Mouse (Mus musculus) C2C12 (cell line): ENCODE results near the gene Ncf1. TPM values are rescaled to one million over a fixed set of nuclear protein-coding genes. Genes with fewer than 3 reads are reported as not detected.

ENCODE experiments used
- H3K27me3 ChIP-seq: one replicate; pipeline ENCODE4 v1.6.1; 2011; ENCODE audit not compliant: control insufficient read depth, insufficient read depth, insufficient read length
- H3K36me3 ChIP-seq: one replicate; pipeline ENCODE4 v1.6.1; 2011; ENCODE audit not compliant: control insufficient read depth, insufficient read depth
- H3K4me3 ChIP-seq: one replicate; pipeline ENCODE4 v1.5.1; 2011; ENCODE audit warnings: mild to moderate bottlenecking, control low read depth; ENCODE audit not compliant: poor library complexity, insufficient read depth, severe bottlenecking
- H3K79me2 ChIP-seq: one replicate; pipeline ENCODE4 v1.6.1; 2011; ENCODE audit not compliant: control insufficient read depth, insufficient read depth
- H3K79me3 ChIP-seq: one replicate; pipeline ENCODE4 v1.6.1; 2011; ENCODE audit warnings: low read depth, control low read depth
- H3ac ChIP-seq: one replicate; pipeline ENCODE3; 2011; ENCODE audit warnings: low read depth; ENCODE audit not compliant: control insufficient read depth, insufficient read length
- CEBPB ChIP-seq: IDR thresholded peaks from one replicate; pipeline ENCODE4 v1.6.1; 2011; ENCODE audit warnings: low read depth, mild to moderate bottlenecking, control low read depth, moderate library complexity
- CTCF ChIP-seq: IDR thresholded peaks from one replicate; pipeline ENCODE4 v1.5.1; 2011; ENCODE audit not compliant: control insufficient read depth, insufficient read depth, insufficient read length
- FOSL1 ChIP-seq: IDR thresholded peaks from one replicate; pipeline ENCODE4 v1.8.0; 2011; ENCODE audit warnings: mild to moderate bottlenecking, low read length; ENCODE audit not compliant: poor library complexity, insufficient read depth, severe bottlenecking
- MAX ChIP-seq: IDR thresholded peaks from one replicate; pipeline ENCODE4 v1.6.1; 2011; ENCODE audit warnings: mild to moderate bottlenecking, control low read depth
- MYOD1 ChIP-seq: IDR thresholded peaks from one replicate; pipeline ENCODE4 v1.6.1; 2011; ENCODE audit warnings: low read depth; ENCODE audit not compliant: control insufficient read depth, insufficient read length
- MYOG ChIP-seq: IDR thresholded peaks from one replicate; pipeline ENCODE4 v1.6.1; 2011; ENCODE audit not compliant: control insufficient read depth, insufficient read length; ENCODE audit errors: extremely low read depth
- USF1 ChIP-seq: IDR thresholded peaks from one replicate; pipeline ENCODE4 v1.6.1; 2011; ENCODE audit warnings: low read depth, mild to moderate bottlenecking, control low read depth, moderate library complexity
- polyA plus RNA-seq: library from polyadenylated mRNA; unstranded; fragments of >200 nt; fragmentation: generic; extraction: Trizol; gene quantifications from one replicate; pipeline ENCODE4 v1.2.1, GENCODE M21; 2012; ENCODE audit warnings: missing spikeins

Ncf1 gene
- polyA plus RNA-seq, 1 experiment: 0.01 TPM

DNA sequence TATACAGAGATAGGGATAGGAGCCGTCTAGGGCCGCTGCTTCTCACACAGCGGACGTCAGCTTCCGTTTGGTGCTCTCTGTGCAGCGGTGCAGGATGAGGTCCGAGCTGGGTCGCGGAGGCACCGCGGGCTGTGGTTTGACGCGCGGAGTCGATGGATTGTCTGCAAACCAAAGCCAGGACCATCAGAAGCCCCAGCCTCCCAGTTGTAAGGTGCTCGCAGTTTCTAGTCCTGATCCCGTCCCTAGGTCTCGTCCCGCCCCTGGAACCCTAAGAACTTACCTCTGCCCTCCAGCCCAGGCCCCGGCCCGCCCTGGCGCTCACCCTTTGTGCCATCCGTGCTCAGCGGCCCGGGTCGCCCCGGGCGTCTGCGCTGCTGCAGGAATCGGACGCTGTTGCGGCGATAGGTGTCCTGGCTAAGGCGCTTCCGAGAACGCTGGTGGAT is 7.7 kb downstream of the Ncf1 start:
- no peaks in the 10 kb centered on the region for H3K79me2 ChIP-seq
- no peak overlapping the region for H3ac ChIP-seq
- no peaks in the 10 kb centered on the region for H3K27me3 ChIP-seq
- H3K4me3 ChIP-seq: no peak overlapping the region
- TF ChIP-seq FOSL1 (no peak), USF1 (no peak), MYOG (no peak), MYOD1 (no peak), CEBPB (no peak), CTCF (no peak), MAX (no peak)
- H3K36me3 ChIP-seq: no peaks in the 10 kb centered on the region
- H3K79me3 ChIP-seq: no peaks in the 10 kb centered on the region

DNA sequence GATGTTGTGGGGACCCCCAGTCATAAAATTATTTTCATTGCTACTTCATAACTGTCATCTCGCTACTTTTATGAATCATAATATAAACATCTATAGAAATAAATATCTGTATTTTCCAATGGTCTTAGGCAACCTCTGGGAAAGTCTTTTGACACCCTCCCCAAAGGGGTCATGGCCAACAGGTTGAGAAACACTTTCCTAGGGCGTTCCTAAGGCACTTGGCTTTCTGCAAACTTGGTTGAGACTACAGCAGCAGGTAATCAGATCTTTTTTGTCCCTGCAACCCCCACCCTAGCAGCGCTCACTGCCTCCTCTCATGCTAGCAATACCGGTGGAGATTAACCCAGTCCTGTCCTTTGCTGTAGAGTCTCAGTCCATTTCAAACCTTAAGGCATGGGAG is 8.1 kb downstream of the Ncf1 start:
- Histone ChIP-seq H3K27me3 (no peaks in the 10 kb centered on the region), H3K79me3 (no peaks in the 10 kb centered on the region), H3K4me3 (no peak overlapping the region), H3K36me3 (no peaks in the 10 kb centered on the region), H3ac (no peak overlapping the region), H3K79me2 (no peaks in the 10 kb centered on the region)
- no peak for TF ChIP-seq MYOG
- no peak for TF ChIP-seq USF1

DNA sequence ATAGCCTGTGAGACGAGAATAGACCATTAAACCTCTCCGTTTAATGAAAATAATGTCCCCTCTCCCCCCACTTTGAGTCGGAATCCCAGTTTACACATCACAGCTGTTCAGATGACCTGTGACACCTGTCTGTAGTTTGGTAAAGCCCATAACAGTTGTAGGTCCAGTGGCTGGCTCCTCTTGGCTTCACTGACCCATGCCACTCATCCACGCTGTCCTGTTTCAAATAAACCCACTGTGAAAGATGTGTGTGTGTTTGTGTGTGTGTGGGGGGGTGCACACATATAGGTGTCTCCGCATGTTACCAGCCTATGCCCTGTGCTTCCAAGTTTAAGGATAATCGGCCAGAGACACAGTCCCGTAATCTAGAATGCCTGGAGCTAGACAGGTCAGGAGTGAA is 11.5 kb downstream of the Ncf1 start:
- TF ChIP-seq MAX: no peak
- no peak for TF ChIP-seq MYOG
- TF ChIP-seq MYOD1: no peak
- TF ChIP-seq CTCF: no peak
- no peak for TF ChIP-seq USF1
- no peak for TF ChIP-seq FOSL1
- TF ChIP-seq CEBPB: no peak
- no peaks in the 10 kb centered on the region for H3K79me3 ChIP-seq
- H3K4me3 ChIP-seq: no peak overlapping the region
- H3K36me3 ChIP-seq: no peaks in the 10 kb centered on the region
- H3K27me3 ChIP-seq: no peaks in the 10 kb centered on the region
- H3ac ChIP-seq: no peak overlapping the region
- H3K79me2 ChIP-seq: no peaks in the 10 kb centered on the region

DNA sequence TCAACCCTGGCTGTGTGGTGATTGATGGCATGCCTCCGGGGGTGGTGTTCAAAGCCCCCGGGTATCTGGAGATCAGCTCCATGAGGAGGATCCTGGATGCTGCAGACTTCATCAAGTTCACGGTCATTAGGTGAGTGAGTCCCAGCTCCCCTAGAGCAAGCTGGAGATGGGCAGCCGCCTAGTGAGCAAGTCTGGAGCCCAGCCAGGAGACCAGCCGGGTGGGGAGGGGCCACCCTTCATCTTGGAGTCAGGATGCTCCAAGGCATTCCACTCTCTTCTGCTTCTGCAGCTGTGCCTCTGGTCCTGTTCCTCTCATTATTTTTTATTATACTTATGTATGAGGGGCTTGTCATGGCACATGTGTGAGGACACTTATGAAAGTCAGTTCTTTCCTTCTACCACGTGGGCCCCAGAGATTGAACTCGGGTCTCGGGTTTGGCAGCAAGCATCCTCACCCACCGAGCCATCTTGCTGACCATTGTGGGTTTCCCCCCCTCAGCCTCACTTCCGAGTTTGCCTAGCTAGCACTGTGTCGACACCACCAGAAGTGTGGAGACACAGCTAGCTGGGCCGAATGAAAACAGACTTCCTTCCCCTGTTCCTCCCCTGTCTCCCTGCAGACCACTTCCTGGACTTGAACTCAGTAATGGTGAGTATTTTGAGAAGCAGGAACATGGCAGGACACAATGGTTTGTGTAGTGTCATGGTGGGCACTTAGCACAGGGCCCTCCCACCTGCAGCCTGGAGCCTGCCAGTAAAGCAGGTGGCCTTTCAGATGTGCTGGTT is 15.2 kb downstream of the Ncf1 start:
- TF ChIP-seq FOSL1: no peak
- TF ChIP-seq MYOG: no peak
- TF ChIP-seq MYOD1: no peak
- TF ChIP-seq USF1: no peak
- TF ChIP-seq CEBPB: no peak
- TF ChIP-seq MAX: no peak
- no peak for TF ChIP-seq CTCF
- Histone ChIP-seq H3K27me3 (no peaks in the 10 kb centered on the region), H3K36me3 (no peaks in the 10 kb centered on the region), H3K79me3 (no peaks in the 10 kb centered on the region), H3K79me2 (no peaks in the 10 kb centered on the region), H3K4me3 (no peak overlapping the region), H3ac (no peak overlapping the region)

DNA sequence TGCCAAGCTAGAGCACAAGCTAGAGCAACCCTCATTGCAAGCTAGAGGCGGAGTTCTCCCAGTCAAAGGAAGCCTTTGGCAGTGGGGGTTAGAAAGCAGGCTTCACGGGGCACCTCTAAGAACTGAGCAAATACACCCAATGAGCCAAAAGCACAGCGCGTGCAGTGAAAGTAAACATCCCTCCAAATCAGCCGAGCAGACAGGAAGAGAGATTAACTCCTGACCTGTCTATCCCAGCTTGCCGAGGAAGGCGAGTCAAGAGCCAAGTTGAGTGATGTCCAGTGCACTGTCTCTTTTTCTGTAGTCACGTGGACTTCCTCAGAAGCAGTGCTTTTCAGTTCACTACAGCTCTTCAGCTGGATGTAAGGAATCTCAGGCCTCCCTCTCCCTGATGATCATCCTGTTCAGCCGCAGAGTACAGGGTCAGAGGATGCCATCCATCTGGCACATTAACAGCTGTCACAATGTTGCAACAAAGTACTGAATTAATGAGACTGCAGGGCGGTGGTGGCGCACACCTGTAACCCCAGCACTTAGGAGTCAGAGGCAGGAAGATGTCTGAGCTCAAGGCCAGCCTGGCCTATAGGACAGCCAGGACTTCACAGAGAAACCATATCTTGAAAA is 19.4 kb downstream of the Ncf1 start:
- no peaks in the 10 kb centered on the region for H3K79me3 ChIP-seq
- H3ac ChIP-seq: no peak overlapping the region
- no peaks in the 10 kb centered on the region for H3K79me2 ChIP-seq
- H3K27me3 ChIP-seq: no peaks in the 10 kb centered on the region
- no peak for TF ChIP-seq CTCF
- no peak for TF ChIP-seq MAX
- TF ChIP-seq CEBPB: no peak
- TF ChIP-seq USF1: no peak
- TF ChIP-seq MYOD1: no peak
- no peak for TF ChIP-seq MYOG
- TF ChIP-seq FOSL1: no peak
- no peak overlapping the region for H3K4me3 ChIP-seq
- no peaks in the 10 kb centered on the region for H3K36me3 ChIP-seq

DNA sequence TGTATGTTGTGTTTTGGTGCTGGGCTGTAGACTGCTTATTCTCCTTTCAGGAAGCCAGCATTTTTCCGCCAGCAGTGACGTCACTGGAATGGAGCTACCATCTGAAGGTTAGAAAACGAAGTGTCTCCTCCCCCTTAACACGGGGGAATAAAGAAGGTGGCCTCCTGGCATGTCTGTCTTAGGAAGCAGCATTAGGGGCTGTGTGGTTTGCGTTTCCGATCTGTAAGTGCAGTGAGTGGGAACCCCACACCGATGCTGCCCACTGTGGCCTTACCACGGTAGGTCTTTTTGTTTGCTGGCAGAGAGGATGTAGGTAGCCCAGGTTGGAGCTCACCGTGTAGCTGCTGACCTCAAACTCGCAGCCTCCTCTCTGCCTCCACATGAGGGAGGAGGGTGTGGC is 22.7 kb downstream of the Ncf1 start:
- Histone ChIP-seq H3K79me2 (no peaks in the 10 kb centered on the region), H3K36me3 (no peaks in the 10 kb centered on the region)

More for the DNA sequence above, 22.7 kb downstream of the Ncf1 start:
- Histone ChIP-seq H3K79me3 (no peaks in the 10 kb centered on the region), H3K27me3 (no peaks in the 10 kb centered on the region), H3K4me3 (no peak overlapping the region), H3ac (no peak overlapping the region)
- TF ChIP-seq MYOG: no peak
- no peak for TF ChIP-seq MYOD1
- no peak for TF ChIP-seq CTCF
